Mouse (Mus musculus) natural killer cell, adult 2 months (primary cell): ENCODE measurements around the gene Chmp4b.

Experiments used
- DNase-seq, 2 experiments: peaks; one replicate each; pipeline ENCODE4 v3.0.0; 2022; ENCODE audit warnings: low spot score in 2 of 2

Gene Chmp4b

DNA sequence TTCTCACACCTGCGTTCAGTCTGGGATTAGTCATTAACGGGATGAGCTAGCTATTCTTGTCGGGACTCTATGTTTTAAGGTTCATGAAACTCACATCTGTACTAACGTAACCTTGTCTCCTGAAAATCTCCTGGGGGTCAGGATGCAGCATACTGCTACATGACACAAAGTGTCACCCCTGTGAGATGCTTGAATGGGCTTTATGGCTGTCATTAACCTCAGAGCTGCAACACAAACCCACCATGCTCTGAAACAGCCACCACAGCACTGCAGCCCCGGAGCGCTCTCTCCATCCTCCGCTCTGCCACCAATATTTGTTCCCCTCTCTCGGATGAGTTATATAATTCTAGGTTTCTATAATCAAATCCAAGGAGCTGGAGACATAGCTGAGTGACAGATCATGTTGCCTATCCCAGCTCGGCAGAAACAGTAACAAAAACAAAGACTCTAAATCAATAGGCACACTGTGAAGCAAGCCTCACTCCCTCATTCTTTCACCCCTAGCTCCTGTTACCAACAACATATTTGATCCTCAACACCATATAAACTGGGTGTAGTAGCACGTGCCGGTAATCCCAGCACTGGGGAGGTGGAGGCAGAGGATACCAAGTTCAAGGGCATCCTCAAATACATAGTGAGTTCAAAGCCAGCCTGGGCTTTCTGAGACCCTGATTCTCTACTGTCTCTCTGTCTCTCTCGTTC lies 67.5 kb downstream of the Chmp4b start:
- DNase-seq: no peak

GRCm38 (mm10) chr2:154720315-154720714 lies 68.8 kb downstream of the Chmp4b start:
- no peak for DNase-seq

DNA sequence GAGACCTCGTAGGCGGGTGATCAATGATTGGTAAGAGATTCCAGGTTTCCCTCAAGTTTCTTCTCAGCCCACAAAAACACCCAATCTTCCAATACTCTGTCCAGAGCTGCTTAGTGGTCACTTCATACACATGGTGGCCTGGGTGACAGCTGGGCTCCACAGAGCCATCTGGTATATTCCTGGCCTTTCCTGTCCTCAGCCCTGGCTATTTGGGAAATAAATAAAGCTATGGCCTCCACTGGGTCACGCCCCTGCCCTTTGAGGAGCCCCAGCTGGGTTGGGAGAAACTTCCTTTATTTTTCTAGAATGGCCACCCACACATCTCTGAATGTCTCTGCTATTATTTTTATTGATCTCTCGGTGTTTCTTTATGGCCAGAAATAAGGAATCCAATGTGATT lies 72.0 kb downstream of the Chmp4b start:
- no peak for DNase-seq

DNA sequence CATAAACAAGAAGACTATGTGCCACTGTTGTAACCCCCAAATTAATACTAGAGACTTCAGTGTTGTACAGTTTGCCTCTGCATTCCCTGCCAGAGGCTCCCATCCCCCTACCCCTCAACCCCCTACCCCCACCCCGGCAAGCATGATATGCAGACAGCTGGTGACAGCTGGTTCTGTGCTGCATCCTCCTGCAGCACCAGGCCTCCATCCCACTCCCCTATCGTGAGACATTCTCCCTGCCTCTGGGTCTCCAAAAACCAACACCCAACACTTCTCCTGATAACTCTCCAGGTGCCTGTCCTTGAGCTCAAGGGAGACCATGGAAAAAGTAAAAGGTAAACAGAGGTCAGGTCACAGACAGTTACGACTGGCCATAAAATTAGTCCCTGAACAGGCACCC lies 78.2 kb downstream of the Chmp4b start:
- DNase-seq: no peak

DNA sequence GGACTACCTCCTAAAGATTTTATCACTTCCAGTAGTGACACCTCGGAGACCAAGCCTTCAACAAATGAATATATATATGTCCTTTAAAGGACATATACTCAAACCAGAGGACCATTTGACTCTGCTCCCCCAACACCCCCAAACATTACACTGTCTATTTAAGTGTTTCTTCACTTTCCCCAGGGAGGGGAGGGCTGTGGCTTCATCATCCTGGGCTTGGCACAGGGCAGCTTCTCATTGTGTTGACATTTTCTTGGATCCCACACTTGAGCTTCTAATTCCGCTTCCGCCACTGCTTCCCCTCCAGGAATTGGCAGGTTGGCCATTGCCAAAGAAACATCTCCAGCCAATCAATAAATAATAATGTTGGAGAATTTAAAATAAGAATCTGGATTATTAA lies 79.3 kb downstream of the Chmp4b start:
- DNase-seq: no peak

- no peak for DNase-seq
Measured at GRCm38 (mm10) chr2:154731916-154732315, 80.4 kb downstream of the Chmp4b start.

DNA sequence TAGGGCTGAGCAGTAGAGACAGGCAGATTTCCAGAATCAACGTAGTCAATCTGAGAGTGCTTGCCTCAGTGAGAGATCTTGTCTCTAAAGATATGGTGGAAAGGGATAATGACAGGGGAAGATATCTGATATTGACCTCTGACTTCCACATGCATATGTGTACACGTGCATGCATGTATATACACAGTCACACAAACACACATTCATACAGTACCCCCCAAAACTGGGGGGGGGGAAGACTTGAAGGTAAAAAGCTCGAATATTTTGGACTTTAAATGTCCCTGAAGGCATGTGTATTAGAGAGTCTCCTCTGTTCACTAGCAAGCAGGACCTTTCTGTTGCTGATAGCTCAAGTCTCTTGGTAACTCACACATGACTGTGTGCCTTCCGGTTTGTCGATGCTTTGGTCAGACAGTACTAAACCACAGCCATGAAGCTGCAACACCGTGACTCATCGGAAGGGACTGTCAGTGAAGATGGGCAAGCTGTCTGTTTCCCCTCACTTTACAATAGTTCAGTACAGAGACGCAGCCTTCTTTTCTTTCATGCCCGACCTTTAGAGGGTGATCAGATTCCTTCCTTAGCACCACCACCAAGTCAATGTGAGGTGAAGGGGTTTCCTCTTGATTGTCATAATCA lies 81.1 kb downstream of the Chmp4b start:
- DNase-seq: peak; percentile 71 to 83

DNA sequence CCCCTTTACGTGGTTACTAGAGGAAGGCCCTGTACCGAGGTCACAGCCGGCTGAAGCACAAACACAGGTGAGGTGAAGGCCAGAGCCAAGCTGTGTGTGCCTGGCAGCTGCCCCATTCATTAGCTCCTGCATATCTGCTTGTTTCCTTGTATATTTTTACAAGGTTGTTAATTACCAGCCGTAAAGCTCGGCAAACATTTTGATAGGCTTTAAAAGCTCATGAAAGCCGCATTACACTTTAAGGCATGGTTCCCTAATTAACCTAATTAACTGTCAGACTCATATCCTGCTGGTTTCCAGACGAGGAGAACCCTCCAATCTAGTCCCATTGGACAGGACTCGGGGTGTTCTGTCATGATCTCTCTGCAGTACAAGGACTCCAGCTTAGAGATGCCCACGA lies 83.5 kb downstream of the Chmp4b start:
- DNase-seq: no peak

DNA sequence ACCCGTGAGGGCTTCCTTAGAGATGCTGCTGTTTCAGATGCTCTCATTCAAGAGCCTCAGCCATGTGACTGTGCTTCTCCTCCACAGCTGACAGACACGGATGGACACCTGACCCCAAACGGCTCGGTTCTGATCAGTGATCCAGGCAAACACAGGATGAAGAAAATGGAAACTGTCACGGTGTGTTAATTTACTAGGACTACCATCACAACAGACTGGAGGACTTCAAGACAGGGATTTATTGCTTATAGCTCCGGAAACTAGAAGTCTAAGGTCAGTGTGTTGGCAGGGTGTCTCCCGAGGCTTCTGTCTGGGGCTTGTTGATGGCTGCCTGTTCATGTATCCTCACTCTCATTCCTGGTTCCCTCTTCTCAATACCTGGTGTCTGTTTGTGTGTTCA lies 83.9 kb downstream of the Chmp4b start:
- DNase-seq: no peak

GRCm38 (mm10) chr2:154735986-154736385 lies 84.5 kb downstream of the Chmp4b start:
- no peak for DNase-seq

GRCm38 (mm10) chr2:154738621-154739020 lies 87.1 kb downstream of the Chmp4b start:
- no peak for DNase-seq

GRCm38 (mm10) chr2:154742911-154743819 lies 91.7 kb downstream of the Chmp4b start:
- no peak for DNase-seq

DNA sequence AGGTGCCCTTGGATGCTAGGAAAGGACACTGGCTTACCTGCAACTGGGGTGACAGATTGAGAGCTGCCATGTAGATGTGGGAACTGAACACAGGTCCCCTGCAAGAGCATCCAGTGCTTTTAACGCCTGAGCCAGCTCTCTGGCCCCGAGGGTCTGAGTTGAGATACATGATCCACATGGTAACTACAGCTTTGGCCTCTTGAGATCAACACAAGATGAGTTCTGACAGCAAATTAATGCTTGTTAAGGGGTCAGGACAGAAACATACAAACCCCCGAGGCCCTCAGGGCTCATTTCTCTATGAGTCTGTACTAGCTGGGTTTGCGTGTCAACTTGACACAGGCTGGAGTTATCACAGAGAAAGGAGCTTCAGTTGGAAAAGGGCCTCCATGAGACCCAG lies 92.4 kb downstream of the Chmp4b start:
- DNase-seq: no peak
